Mouse (Mus musculus) lung, postnatal 14 days (tissue): Measurements from ENCODE around the gene Agpat1.

ENCODE experiments used
- DNase-seq: peaks from one replicate; pipeline ENCODE4 v3.0.0; 2021

Agpat1 gene

GRCm38 (mm10) chr17:34658145-34658544 lies 54.1 kb downstream of the Agpat1 start:
- DNase-seq = no peak

- DNase-seq = no peak
Measured at GRCm38 (mm10) chr17:34658591-34658990, 54.5 kb downstream of the Agpat1 start.

- DNase-seq = no peak
Measured at GRCm38 (mm10) chr17:34659181-34659896, 55.3 kb downstream of the Agpat1 start.

GRCm38 (mm10) chr17:34659897-34660214 lies 55.8 kb downstream of the Agpat1 start:
- no peak for DNase-seq

GRCm38 (mm10) chr17:34660259-34660820 lies 56.3 kb downstream of the Agpat1 start:
- DNase-seq = no peak

- peak; percentile 70 for DNase-seq
Measured at GRCm38 (mm10) chr17:34661121-34661591, 57.1 kb downstream of the Agpat1 start.

GRCm38 (mm10) chr17:34662468-34662867 lies 58.4 kb downstream of the Agpat1 start:
- DNase-seq = no peak

- DNase-seq = no peak
Measured at GRCm38 (mm10) chr17:34662978-34663377, 58.9 kb downstream of the Agpat1 start.
